Mouse (Mus musculus): Measurements from ENCODE around the gene Npnt.

- TF ChIP-seq CEBPB (IDR thresholded peaks at IDR 0.05; ENCODE audit: low read depth), result no peak
- TF ChIP-seq USF1 (IDR thresholded peaks at IDR 0.05; ENCODE audit: low read depth), result no peak
Observed at GRCm38 (mm10) chr3:132902921-132903320, 47.2 kb downstream of the Npnt start.

Measured in C2C12 (cell line).